Mouse (Mus musculus) thymus, adult 2 months (tissue): Measurements from ENCODE around the gene Mindy2.

Experiments
- CTCF ChIP-seq: fragments of 200-500 bp; IDR thresholded peaks from 2 replicates; pipeline ENCODE4 v1.5.1; 2012; ENCODE audit warnings: mild to moderate bottlenecking, control low read depth, low read length, moderate library complexity, borderline replicate concordance; ENCODE audit not compliant: control insufficient read depth, poor library complexity, insufficient read depth; ENCODE audit errors: extremely low read depth
- POLR2A ChIP-seq: fragments of 200-500 bp; IDR thresholded peaks from 2 replicates; pipeline ENCODE4 v1.6.1; 2012; ENCODE audit warnings: mild to moderate bottlenecking, low read length, control low read depth, moderate library complexity; ENCODE audit not compliant: control insufficient read depth, poor library complexity, insufficient read depth; ENCODE audit errors: extremely low read depth

DNA sequence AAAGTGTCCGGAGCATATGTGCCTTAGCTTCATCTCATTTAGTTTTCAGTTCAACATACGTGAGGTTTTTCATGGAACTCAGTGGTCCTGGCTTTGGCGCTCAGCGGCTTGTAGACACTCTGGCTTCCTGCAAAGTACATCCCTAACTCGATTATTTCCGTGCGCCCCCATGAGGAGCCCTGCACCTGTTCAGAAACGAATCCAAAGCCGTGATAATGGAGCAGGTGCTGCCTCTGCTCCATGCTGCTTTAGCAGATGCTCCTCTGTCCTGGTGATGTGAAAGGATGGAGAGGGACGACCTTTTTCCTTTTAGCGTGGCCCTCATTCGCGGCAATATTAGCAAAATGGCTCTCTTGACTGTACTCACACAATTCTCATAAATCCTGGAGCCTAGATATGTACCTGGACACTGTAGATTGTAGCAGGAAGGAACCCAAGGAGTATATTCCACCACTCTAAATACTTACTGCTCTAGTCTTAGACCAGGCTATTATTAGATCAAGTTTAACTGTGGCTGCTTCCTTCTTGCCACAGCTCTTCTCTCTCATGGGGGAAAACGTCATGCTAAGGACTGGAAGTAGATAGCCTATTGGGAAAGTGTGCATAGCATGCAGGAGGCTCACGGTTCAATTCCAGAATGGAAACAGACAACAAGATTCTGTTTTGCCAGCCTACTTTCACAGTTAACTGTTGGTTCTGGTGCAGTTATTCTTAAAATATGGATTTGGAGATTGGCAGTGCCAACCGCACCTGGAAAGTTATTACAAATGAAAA, 8.6 kb upstream of the Mindy2 start:
- no peak for TF ChIP-seq CTCF
- TF ChIP-seq POLR2A: no peak
